Mouse (Mus musculus) embryonic fibroblast, embryonic 13.5 days (primary cell): ENCODE results near the gene 2210016F16Rik. TPM values are rescaled to one million over a fixed set of nuclear protein-coding genes. Genes with fewer than 3 reads are reported as not detected.
"Not testable (repeated sequence)": the region's sequence is repeated elsewhere in the genome, so short reads cannot be mapped to it uniquely, and the experiment has no call there.

Experiments used
- H3K27ac ChIP-seq: 2 replicates; pipeline ENCODE4 v1.5.1; 2012; ENCODE audit warnings: low read length, control low read depth, inconsistent platforms; ENCODE audit not compliant: insufficient read depth
- H3K4me1 ChIP-seq: 2 replicates; pipeline ENCODE4 v1.6.1; 2011; ENCODE audit warnings: low read length; ENCODE audit not compliant: control insufficient read depth, insufficient read depth
- H3K4me3 ChIP-seq: 2 replicates; pipeline ENCODE4 v1.5.1; 2011; ENCODE audit warnings: mild to moderate bottlenecking, control low read depth, low read length; ENCODE audit not compliant: insufficient read depth
- CTCF ChIP-seq: IDR thresholded peaks from 2 replicates; pipeline ENCODE4 v1.5.1; 2011; ENCODE audit warnings: mild to moderate bottlenecking, control low read depth, low read length, moderate library complexity, borderline replicate concordance; ENCODE audit not compliant: insufficient read depth
- POLR2A ChIP-seq: IDR thresholded peaks from 2 replicates; pipeline ENCODE4 v1.6.1; 2011; ENCODE audit warnings: low read depth, mild to moderate bottlenecking, control low read depth, low read length, moderate library complexity
- polyA plus RNA-seq: library from polyadenylated mRNA; stranded (reverse); fragments of >200 nt; gene quantifications from 2 replicates; pipeline ENCODE4 v1.2.4, GENCODE M21; 2011; ENCODE audit warnings: low read depth; ENCODE audit not compliant: missing spikeins, insufficient read length

The 2210016F16Rik gene
- 17.3 and 19.6 TPM in 2 replicates for polyA plus RNA-seq

GRCm38 (mm10) chr13:58384779-58385546, at the start of gene 2210016F16Rik:
2210016F16Rik (minus strand) TSS chr13:58385225.
- Histone ChIP-seq H3K4me1 (no peaks in the 10 kb centered on the region), H3K27ac (0 out of 2 replicates have a peak within 1 kb of the TSS, but pooled peaks have one; percentile 18), H3K4me3 (peak within 1 kb of the TSS; percentile 62)
- peak; percentile 61 for TF ChIP-seq POLR2A
- TF ChIP-seq CTCF, result no peak

DNA sequence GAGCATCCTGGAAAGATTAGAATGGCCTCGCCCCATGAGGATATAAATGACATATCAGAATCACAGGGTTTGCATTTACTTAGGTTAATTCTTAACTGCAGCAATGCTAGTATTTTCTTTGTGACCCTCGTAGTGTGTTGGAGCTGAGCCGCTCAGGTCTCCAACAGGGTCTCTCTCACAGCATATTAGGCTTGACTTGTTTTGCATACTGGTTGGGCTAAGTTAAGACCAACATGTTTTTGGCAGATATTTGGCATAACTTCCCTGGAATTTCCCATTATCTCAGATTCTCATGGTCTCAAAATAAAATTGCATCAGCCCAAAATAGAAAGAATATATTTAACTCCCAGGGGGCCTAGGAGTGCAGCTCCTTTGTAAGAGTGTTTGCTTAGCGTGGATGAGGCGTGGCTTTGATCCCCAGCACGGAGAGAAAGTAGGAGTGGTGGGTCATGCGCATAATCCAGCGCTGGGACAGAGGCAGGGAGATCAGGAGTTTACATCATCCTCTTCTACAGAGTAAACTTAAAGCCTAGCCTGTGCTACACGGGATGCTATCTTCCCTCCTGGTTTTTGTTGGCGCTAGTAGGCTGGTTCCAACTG, 38.1 kb upstream of the 2210016F16Rik start:
- Histone ChIP-seq H3K4me1 (peaks cover 2% of the 10 kb centered on the region; the same call in 1 of the 2 replicates), H3K4me3 (no peak overlapping the region), H3K27ac (0 out of 2 replicates have a peak overlapping the region, but pooled peaks have one; percentile 2)
- TF ChIP-seq POLR2A (no peak), CTCF (no peak)

DNA sequence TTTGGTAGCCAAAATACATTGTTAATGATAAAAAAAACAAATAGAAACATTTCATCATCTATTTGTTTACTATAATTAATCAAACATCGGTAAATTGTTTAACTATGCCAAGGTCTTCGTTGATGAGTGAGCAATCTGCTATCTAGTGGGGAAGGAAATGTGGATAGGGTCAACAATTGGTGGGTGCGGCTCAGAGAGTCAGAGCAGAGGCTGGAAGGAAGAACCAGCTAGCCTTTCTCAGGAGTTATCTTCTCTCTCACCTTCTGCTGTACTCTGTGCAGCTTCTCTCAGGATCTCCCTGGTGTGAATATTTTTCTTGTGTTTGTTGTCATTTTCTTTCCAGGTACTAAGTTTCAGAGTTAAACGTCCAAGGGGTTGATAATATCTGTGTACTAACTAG, 37.2 kb upstream of the 2210016F16Rik start:
- H3K4me1 ChIP-seq, result peaks cover 2% of the 10 kb centered on the region; the same call in 1 of the 2 replicates
- TF ChIP-seq CTCF (no peak), POLR2A (no peak)
- no peak overlapping the region for H3K27ac ChIP-seq
- no peak overlapping the region for H3K4me3 ChIP-seq

DNA sequence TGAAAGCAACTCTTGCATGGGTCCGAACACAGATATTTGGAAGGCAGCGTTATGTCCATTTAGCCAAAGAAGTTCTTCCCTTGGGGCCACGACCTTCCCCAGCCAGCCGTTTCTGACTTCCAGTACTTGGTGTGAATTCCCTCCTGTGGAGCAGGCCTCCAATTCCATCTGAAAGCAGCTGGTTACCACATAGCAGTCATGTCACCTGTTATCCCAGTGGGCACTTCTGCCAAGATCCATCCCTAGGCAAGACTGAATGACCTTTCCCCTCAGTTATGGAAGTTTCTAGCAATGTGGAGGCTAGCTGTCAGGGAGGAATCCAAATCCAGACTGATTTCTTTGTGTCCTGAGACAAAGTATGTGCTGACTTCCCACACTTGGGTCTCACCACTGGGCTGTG, 36.0 kb upstream of the 2210016F16Rik start:
- no peak overlapping the region for H3K4me3 ChIP-seq
- TF ChIP-seq CTCF, result no peak
- TF ChIP-seq POLR2A, result no peak
- H3K4me1 ChIP-seq, result peaks cover 2% of the 10 kb centered on the region; the same call in 1 of the 2 replicates
- H3K27ac ChIP-seq, result no peak overlapping the region

- no peak for TF ChIP-seq CTCF
- no peak for TF ChIP-seq POLR2A
- Histone ChIP-seq H3K27ac (no peak overlapping the region), H3K4me1 (peaks cover 2% of the 10 kb centered on the region; the same call in 1 of the 2 replicates), H3K4me3 (no peak overlapping the region)
Observed at GRCm38 (mm10) chr13:58419266-58419665, 34.2 kb upstream of the 2210016F16Rik start.

DNA sequence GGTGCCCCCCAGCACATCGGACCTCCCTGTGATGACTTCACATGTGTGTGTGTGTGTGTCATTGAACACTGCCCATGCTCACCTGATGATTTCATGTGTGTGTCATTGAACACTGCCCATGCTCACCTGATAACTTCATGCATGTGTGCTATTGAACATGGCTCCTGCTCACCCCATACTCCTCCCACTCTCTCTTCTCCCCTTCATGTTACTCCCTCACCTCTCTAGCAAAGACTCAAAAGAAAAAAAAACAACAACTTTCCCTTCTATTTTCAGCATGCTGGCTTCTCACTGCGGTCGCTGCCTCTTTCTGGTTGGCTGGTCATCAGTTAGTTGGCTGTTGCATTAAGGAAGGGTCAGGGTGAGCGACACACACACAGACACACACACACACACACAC, 33.6 kb upstream of the 2210016F16Rik start:
- Histone ChIP-seq H3K4me3 (no peak overlapping the region), H3K27ac (no peak overlapping the region), H3K4me1 (peaks cover 2% of the 10 kb centered on the region; the same call in 1 of the 2 replicates)
- no peak for TF ChIP-seq POLR2A
- no peak for TF ChIP-seq CTCF

GRCm38 (mm10) chr13:58415838-58416237, 30.8 kb upstream of the 2210016F16Rik start:
- no peak for TF ChIP-seq POLR2A
- TF ChIP-seq CTCF, result no peak
- Histone ChIP-seq H3K4me3 (no peak overlapping the region), H3K27ac (no peak overlapping the region), H3K4me1 (no peaks in the 10 kb centered on the region)

- TF ChIP-seq CTCF (no peak), POLR2A (no peak)
- H3K4me3 ChIP-seq, result no peak overlapping the region
Observed at GRCm38 (mm10) chr13:58415374-58415773, 30.3 kb upstream of the 2210016F16Rik start.

DNA sequence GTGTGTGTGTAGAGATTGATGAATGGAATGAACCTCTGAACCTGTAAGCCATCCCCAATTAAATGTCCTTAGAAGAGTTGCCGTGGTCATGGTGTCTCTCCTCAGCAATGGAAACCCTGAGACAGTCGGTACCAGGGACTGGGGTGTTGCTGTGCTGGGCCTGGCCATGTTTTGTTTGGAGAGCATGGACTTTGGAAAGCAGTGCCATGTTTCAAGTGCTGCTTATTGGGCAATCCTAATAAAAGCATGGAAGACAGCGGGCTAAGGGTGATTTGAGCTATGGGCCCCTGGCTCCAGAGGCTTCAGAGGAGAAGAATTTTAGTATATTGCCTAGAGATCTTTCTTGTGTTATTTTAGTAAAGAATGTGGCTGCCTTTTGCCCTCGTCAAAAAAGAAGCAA, 26.0 kb upstream of the 2210016F16Rik start:
- TF ChIP-seq POLR2A (no peak), CTCF (no peak)
- Histone ChIP-seq H3K27ac (no peak overlapping the region), H3K4me1 (no peaks in the 10 kb centered on the region)

More at GRCm38 (mm10) chr13:58415374-58415773, 30.3 kb upstream of the 2210016F16Rik start:
- Histone ChIP-seq H3K27ac (no peak overlapping the region), H3K4me1 (no peaks in the 10 kb centered on the region)

DNA sequence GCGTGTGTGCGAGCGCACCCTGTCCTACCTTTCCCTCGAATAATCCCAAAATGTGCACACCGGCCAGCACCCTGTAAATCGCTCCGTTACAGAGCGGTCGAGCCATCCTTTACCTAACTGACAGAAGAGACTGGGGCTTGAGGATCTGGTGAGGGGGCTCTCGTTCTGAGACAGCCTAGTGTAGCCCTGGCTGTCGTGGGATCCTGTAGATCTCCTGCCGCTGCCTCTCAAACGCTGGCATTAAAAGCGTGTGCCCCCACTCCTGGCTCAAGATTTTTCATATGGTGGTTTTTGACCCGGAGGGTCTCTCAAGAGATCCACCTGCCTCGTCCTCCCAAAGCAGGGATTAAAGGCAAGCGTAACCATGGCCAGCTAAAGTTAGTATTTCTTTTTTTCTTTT, 18.2 kb upstream of the 2210016F16Rik start, which contains the start of gene Hnrnpk:
Gene Hnrnpk, minus strand, starts transcription at position 101 of the 400 bp plus-strand sequence.
- H3K27ac ChIP-seq, result peak within 1 kb of the TSS; percentile 98
- not testable (repeated sequence) for H3K4me1 ChIP-seq
- H3K4me3 ChIP-seq, result peak within 1 kb of the TSS; percentile 100

More for the DNA sequence above, 26.0 kb upstream of the 2210016F16Rik start:
- H3K4me3 ChIP-seq, result no peak overlapping the region
